17 mouse cellular contexts compared by ENCODE assay signal in the genomic region with DNA sequence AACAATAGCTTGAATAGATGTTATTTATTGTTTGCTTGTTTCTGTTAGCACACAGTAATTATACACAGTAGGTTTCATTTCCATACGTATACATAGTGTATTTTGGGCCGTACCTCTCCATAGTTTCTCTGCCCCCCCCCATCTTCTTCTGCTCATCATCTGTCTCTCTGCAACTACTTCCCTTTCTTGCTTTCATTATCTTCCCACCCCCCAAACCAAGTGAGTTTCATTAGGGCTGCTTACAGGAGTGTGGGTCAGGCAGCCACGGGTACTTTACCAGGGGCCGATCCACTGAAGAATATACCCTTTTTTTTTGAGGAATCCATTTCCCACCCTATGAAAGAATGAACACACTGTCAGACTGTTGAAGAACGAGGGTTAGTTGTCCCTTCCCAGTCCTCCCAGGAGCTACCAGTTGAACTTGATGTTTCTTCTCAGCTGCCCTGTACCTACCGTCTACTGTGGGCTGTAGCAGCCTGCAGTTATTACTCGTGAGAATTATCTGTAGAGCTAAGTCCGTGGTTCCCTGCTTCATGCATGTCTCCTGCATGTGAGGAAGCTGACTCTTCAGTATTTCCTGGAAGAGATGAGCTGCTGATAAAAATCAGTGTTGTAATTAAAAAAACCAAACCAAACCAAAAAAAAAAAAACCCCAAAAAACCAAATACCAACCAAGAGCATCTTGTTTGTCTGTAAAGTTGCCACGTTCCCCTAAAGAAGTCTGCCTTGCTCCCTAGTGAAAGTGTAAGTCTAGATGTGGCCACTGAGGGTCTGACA. TPM values are rescaled to one million over a fixed set of nuclear protein-coding genes. Genes with fewer than 3 reads are reported as not detected.
A peak's percentile ranks its signal among the peaks of the same experiment; 100 is the strongest.
DNase-seq lines count a peak whose midpoint lies in the region; ATAC-seq and TF ChIP-seq lines count a peak whose summit lies in the region.
"Had no signal": no experiment of that assay in that cellular context is flagged by ENCODE, and none has a peak within 500 bp of the region (broad histone marks: within the 10 kb centered on the region; RNA-seq: fewer than 3 reads in every experiment).

No protein-coding gene starts in this region.

- H3K27ac ChIP-seq in intestine, postnatal 0 days (ENCODE audit: low read depth, low read length), result no peak overlapping the region
- H3K27ac ChIP-seq in intestine, embryonic 15.5 days, result no peak overlapping the region
- no peak overlapping the region for H3K27ac ChIP-seq in midbrain, embryonic 14.5 days (replicated peaks; ENCODE audit: low read depth, low read length)
- H3K27ac ChIP-seq: hindbrain, embryonic 12.5 days; limb, embryonic 13.5 days had no signal

- no peaks in the 10 kb centered on the region for H3K27me3 ChIP-seq in intestine, postnatal 0 days (replicated peaks; ENCODE audit: control insufficient read depth, insufficient read depth, low read length)
- H3K27me3 ChIP-seq in intestine, embryonic 15.5 days (replicated peaks), result no peaks in the 10 kb centered on the region
- no peaks in the 10 kb centered on the region for H3K27me3 ChIP-seq in megakaryocyte, embryonic 14.5 days (replicated peaks)
- H3K27me3 ChIP-seq in midbrain, embryonic 14.5 days (ENCODE audit: control insufficient read depth, insufficient read depth, low read length), result no peaks in the 10 kb centered on the region
- H3K27me3 ChIP-seq: hindbrain, embryonic 12.5 days; limb, embryonic 13.5 days; Patski had no signal

- WGBS in intestine, postnatal 0 days, result 58% methylated on average over 9 of the region's 9 CpGs
- WGBS in intestine, embryonic 15.5 days, result 71% methylated on average over 9 of the region's 9 CpGs
- 80% methylated on average over 9 of the region's 9 CpGs for WGBS in midbrain, embryonic 14.5 days

- H3K9ac ChIP-seq in intestine, postnatal 0 days (ENCODE audit: low read depth, low read length), result no peak overlapping the region
- no peak overlapping the region for H3K9ac ChIP-seq in intestine, embryonic 15.5 days
- H3K9ac ChIP-seq in midbrain, embryonic 14.5 days (replicated peaks; ENCODE audit: low read length), result no peak overlapping the region
- H3K9ac ChIP-seq: hindbrain, embryonic 12.5 days; limb, embryonic 13.5 days had no signal

- DNase-seq in CD4-positive helper T cell, adult 2 months (ENCODE audit: low read depth, low spot score), result peak; percentile 64
- DNase-seq in induced T-regulatory cell, adult 2 months (ENCODE audit: low read depth), result peak; percentile 66
- no peak for DNase-seq in urinary bladder, postnatal 14 days (ENCODE audit: low spot score)
- DNase-seq in midbrain, embryonic 14.5 days, result no peak
- DNase-seq in frontal cortex, postnatal 36 days (ENCODE audit: low spot score in 2 of 2), result no peak
- DNase-seq: adrenal gland, adult 2 months; gastrocnemius, postnatal 25 days; kidney, postnatal 14 days; lung, postnatal 4 days; thymus, postnatal 25 days had no signal

- peaks cover 16% of the 10 kb centered on the region for H3K4me1 ChIP-seq in intestine, postnatal 0 days (replicated peaks; ENCODE audit: control insufficient read depth, insufficient read depth, low read length)
- H3K4me1 ChIP-seq in intestine, embryonic 15.5 days (replicated peaks), result peaks cover 34% of the 10 kb centered on the region
- H3K4me1 ChIP-seq in megakaryocyte, embryonic 14.5 days, result peaks cover 100% of the 10 kb centered on the region
- 0 out of 2 replicates have a peak, but pooled peaks cover 14% of the 10 kb centered on the region for H3K4me1 ChIP-seq in midbrain, embryonic 14.5 days (ENCODE audit: control insufficient read depth, insufficient read depth, low read length)

- ATAC-seq in intestine, postnatal 0 days, result 0 out of 2 replicates have a peak, but pooled peaks have one; percentile 26
- no peak for ATAC-seq in intestine, embryonic 15.5 days
- ATAC-seq in midbrain, embryonic 14.5 days (ENCODE audit: low FRiP score, low TSS enrichment), result no peak
- ATAC-seq: Patski had no signal

- TF ChIP-seq CTCF in intestine, postnatal 0 days (IDR thresholded peaks at IDR 0.05; ENCODE audit: low read depth), result no peak

- H3K9me3 ChIP-seq in intestine, postnatal 0 days (ENCODE audit: control insufficient read depth), result no peaks in the 10 kb centered on the region
- no peaks in the 10 kb centered on the region for H3K9me3 ChIP-seq in intestine, embryonic 15.5 days
- no peaks in the 10 kb centered on the region for H3K9me3 ChIP-seq in megakaryocyte, embryonic 14.5 days
- H3K9me3 ChIP-seq in midbrain, embryonic 14.5 days (ENCODE audit: control insufficient read depth, low read length), result no peaks in the 10 kb centered on the region
- H3K9me3 ChIP-seq: hindbrain, embryonic 12.5 days; limb, embryonic 13.5 days had no signal

- H3K36me3 ChIP-seq in intestine, postnatal 0 days (ENCODE audit: control insufficient read depth, insufficient read depth), result no peaks in the 10 kb centered on the region
- H3K36me3 ChIP-seq in intestine, embryonic 15.5 days, result no peaks in the 10 kb centered on the region
- H3K36me3 ChIP-seq in megakaryocyte, embryonic 14.5 days (replicated peaks; ENCODE audit: low read length), result peaks cover 52% of the 10 kb centered on the region
- H3K36me3 ChIP-seq in midbrain, embryonic 14.5 days (ENCODE audit: control insufficient read depth, insufficient read depth, low read length), result no peaks in the 10 kb centered on the region
- H3K36me3 ChIP-seq: hindbrain, embryonic 12.5 days; limb, embryonic 13.5 days had no signal

- no peak overlapping the region for H3K4me2 ChIP-seq in intestine, postnatal 0 days (replicated peaks; ENCODE audit: low read depth)
- H3K4me2 ChIP-seq in intestine, embryonic 15.5 days (replicated peaks), result no peak overlapping the region
- no peak overlapping the region for H3K4me2 ChIP-seq in midbrain, embryonic 14.5 days (ENCODE audit: low read length)
- H3K4me2 ChIP-seq: hindbrain, embryonic 12.5 days; limb, embryonic 13.5 days had no signal

- no peak overlapping the region for H3K4me3 ChIP-seq in intestine, postnatal 0 days (ENCODE audit: low read depth, low read length)
- no peak overlapping the region for H3K4me3 ChIP-seq in intestine, embryonic 15.5 days (replicated peaks)
- H3K4me3 ChIP-seq in megakaryocyte, embryonic 14.5 days (replicated peaks), result peak overlapping the region; percentile 83
- H3K4me3 ChIP-seq in midbrain, embryonic 14.5 days (replicated peaks; ENCODE audit: low read depth, low read length), result no peak overlapping the region
- H3K4me3 ChIP-seq: hindbrain, embryonic 12.5 days; limb, embryonic 13.5 days; myocyte had no signal

RNA-seq across cellular contexts. Expression of gene Etv6, which starts 9.8 kb away (rescaled TPM):
- 7.8 and 9.4 TPM in 2 replicates for polyA plus RNA-seq in intestine, postnatal 0 days (2015; fragmentation: Nextera tagmentation; extraction: Ambion mirVana)
- polyA plus RNA-seq in intestine, embryonic 15.5 days (2015; fragmentation: Nextera tagmentation; extraction: Ambion mirVana), result 12.5 and 12.9 TPM in 2 replicates
- 152 and 256 TPM in 2 replicates for polyA plus RNA-seq in megakaryocyte, embryonic 14.5 days (2012; ENCODE audit: insufficient read depth, low replicate concordance)
- polyA plus RNA-seq in midbrain, embryonic 14.5 days (2014; fragmentation: Nextera tagmentation; extraction: Ambion mirVana), result 4.1 and 7.9 TPM in 2 replicates

Comparison
In these comparisons a context has a peak if more than half of its experiments do, and no peak if none do; other contexts are left out.
1. DNase-seq: peak in CD4-positive helper T cell, adult 2 months (single experiment) and induced T-regulatory cell, adult 2 months (single experiment); none in urinary bladder, postnatal 14 days (single experiment), midbrain, embryonic 14.5 days (single experiment) and frontal cortex, postnatal 36 days (0 of 2).
2. RNA of gene Etv6, which starts 9.8 kb away (polyA plus RNA-seq): 152 to 256 TPM in megakaryocyte, embryonic 14.5 days; 12.5 to 12.9 TPM in intestine, embryonic 15.5 days, 4.1 to 7.9 TPM in midbrain, embryonic 14.5 days and 7.8 to 9.4 TPM in intestine, postnatal 0 days; every median in the first group is over 10 times any median in the second.